Mouse (Mus musculus) T-cell, adult 2 months (primary cell): Measurements from ENCODE around the gene Olfr49.
"Not testable (repeated sequence)": the region's sequence is repeated elsewhere in the genome, so short reads cannot be mapped to it uniquely, and the experiment has no call there.

Source experiments
- DNase-seq: peaks from one replicate; pipeline ENCODE4 v3.0.0; 2022; ENCODE audit warnings: low spot score

Olfr49 gene

GRCm38 (mm10) chr14:54231176-54231956, 53.4 kb downstream of the Olfr49 start:
- DNase-seq: peak; percentile 92

DNA sequence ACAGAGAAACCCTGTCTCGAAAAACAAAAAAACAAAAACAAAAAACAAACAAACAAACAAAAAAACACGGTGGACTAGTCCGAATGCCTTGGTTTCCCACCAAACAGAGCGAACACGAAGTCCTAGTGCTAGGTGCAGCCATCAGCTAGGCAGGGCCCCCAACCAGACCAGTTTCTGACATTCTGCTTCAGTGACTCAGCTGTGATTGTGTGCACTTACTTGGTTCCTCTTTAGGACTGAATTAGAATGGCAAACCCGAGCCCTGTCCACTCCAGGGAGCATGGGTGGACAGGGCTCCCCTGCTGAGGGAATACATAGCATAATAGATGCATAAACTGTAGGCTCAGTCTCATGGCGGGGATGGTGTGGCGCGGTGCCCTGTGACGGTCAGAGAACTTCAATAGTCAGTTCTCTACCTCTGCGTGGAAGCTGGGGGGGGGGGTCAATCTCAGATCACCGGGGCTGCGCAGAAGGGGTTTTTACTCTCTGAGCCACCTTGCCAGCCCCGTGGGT, 54.0 kb downstream of the Olfr49 start:
- DNase-seq: no peak

- not testable (repeated sequence) for DNase-seq
Measured at GRCm38 (mm10) chr14:54229849-54230248, 54.9 kb downstream of the Olfr49 start.

DNA sequence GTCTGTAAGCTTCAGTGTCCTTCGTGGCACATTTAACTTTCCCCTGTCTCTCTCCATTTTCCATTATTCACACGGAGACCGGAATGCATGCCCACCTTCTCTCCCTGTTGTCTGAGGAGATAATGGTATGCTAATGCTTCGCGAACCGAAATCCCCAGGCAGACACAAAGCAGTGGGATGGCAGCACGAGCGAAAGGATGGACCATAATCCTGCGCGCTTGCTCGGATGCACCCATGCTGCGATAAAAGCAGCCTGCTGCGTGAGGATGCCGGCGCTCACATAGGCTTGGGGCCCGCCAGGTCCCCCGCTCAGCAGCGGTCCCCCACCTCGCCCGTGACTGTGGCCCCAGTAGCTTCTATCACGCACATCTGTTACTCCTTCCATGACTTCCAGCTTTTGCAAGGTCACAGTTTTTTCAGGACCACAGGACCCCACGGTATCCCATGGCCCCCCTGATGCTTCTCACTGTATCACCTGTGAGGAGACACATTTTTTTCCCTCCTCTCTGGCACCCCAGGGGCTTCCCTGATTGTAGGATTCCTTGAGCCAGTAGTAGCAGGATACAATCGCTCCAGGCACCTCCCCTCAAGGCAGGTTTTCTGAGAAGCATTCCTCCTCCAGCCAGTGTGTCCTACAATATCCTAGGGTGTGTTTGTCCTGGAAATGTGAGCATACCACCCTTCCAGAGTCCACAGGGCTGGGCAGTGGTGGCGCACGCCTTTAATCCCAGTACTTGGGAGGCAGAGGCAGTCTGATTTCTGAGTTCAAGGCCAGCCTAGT, 55.6 kb downstream of the Olfr49 start:
- DNase-seq: peak; percentile 19

- DNase-seq: no peak
Measured at GRCm38 (mm10) chr14:54228501-54228900, 56.2 kb downstream of the Olfr49 start.
